Mouse (Mus musculus) spleen, adult 2 months (tissue): ENCODE results near the gene Ankrd63. TPM values are rescaled to one million over a fixed set of nuclear protein-coding genes. Genes with fewer than 3 reads are reported as not detected.
A peak's percentile ranks its signal among the peaks of the same experiment; 100 is the strongest.

Experiments
- DNase-seq, 2 experiments: peaks; one replicate each; pipeline versions ENCODE4 v3.0.0 to v3.0.0-alpha.2; 2012 to 2021; ENCODE audit warnings: low spot score in 2 of 2, low read depth in 1 of 2
- H3K27ac ChIP-seq: fragments of 200-500 bp; 2 replicates; pipeline ENCODE4 v1.5.1; 2012; ENCODE audit warnings: low read length, inconsistent platforms; ENCODE audit not compliant: insufficient read depth
- H3K27me3 ChIP-seq: fragments of 200-500 bp; 2 replicates; pipeline ENCODE4 v1.6.1; 2012; ENCODE audit warnings: mild to moderate bottlenecking, moderate library complexity, low read length, inconsistent platforms; ENCODE audit not compliant: control insufficient read depth, insufficient read depth
- H3K36me3 ChIP-seq: fragments of 200-500 bp; 2 replicates; pipeline ENCODE4 v1.6.1; 2012; ENCODE audit warnings: mild to moderate bottlenecking, low read length, inconsistent platforms; ENCODE audit not compliant: control insufficient read depth, insufficient read depth
- H3K4me1 ChIP-seq: fragments of 200-500 bp; 2 replicates; pipeline ENCODE4 v1.6.1; 2011; ENCODE audit warnings: inconsistent platforms; ENCODE audit not compliant: control insufficient read depth, insufficient read depth, insufficient read length
- H3K4me3 ChIP-seq: fragments of 200-500 bp; 2 replicates; pipeline ENCODE4 v1.5.1; 2011; ENCODE audit warnings: mild to moderate bottlenecking, inconsistent platforms; ENCODE audit not compliant: insufficient read depth, insufficient read length; ENCODE audit errors: extremely low read depth
- CTCF ChIP-seq: fragments of 200-500 bp; IDR thresholded peaks from 2 replicates; pipeline ENCODE4 v1.5.1; 2011; ENCODE audit warnings: mild to moderate bottlenecking, inconsistent platforms; ENCODE audit not compliant: insufficient read depth, insufficient read length, insufficient replicate concordance; ENCODE audit errors: extremely low read depth
- POLR2A ChIP-seq: fragments of 200-500 bp; IDR thresholded peaks from 2 replicates; pipeline ENCODE4 v1.6.1; 2011; ENCODE audit warnings: low read depth, low read length, inconsistent platforms
- WGBS: fragments of 180-500 bp; shearing (Covaris S2); methylation state at CpG from one replicate; pipeline ENCODE4 v1.1.7; 2018; 5-methylcytosine and 5-hydroxymethylcytosine counted together
- polyA plus RNA-seq: library from polyadenylated mRNA; depleted of rRNA; stranded (reverse); fragments of >200 nt; gene quantifications from 2 replicates; pipeline ENCODE4 v1.2.3, GENCODE M21; 2012; rRNA removed

Gene Ankrd63
- polyA plus RNA-seq, result 0.02 and 0.04 TPM in 2 replicates

DNA sequence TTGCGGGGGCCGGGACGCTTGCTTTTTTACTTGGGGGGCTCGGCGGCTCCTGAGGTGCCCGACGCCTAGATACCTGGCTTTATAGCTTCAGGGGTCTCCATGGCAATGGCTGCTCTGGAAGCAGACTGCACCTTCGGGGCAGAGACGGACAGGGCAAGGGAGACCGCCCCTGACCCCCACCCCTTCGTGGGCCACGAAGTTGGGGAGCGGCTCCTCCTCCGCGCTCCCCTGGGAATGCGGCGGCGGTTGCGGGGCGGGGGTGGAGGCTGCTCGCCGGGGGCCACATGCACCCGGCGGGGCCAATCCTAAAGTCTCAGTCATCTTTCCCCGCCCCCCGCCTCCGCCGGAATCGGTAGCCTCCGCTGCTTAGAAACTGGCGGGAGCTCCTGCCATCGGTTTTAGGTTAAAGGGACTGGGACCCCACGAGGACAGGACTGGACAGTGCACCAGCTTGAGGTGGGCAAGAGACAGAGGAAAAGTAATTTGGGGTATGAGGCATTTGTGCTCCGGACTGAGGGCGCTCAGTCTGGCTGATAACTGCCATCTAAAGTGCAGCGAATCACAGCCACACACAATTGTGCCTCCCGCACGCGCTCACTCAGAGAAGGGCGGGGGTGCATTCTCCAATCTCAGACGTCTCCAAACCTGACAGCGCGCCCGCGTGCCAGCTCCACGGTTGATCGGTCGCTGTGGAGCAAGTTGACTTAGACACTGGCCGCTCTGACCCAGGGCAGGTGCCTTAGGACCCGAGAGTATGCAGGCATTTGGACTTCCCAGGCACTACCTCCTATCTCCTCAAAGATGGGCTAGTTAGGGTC lies at the start of gene Ankrd63:
Gene Ankrd63 (minus strand): TSS at position 51 of the 818 bp plus-strand sequence.
- DNase-seq, result peak in 1 of 2 experiments; percentile 40
- Histone ChIP-seq H3K27me3 (peaks cover 29% of the 10 kb centered on the region), H3K4me3 (peak within 1 kb of the TSS; percentile 53; the same call in 1 of the 2 replicates), H3K27ac (no peak within 1 kb of the TSS), H3K36me3 (no peaks in the 10 kb centered on the region), H3K4me1 (peaks cover 23% of the 10 kb centered on the region)
- 4% methylated on average over 50 of the region's 50 CpGs for WGBS
- TF ChIP-seq CTCF (no peak), POLR2A (no peak)

DNA sequence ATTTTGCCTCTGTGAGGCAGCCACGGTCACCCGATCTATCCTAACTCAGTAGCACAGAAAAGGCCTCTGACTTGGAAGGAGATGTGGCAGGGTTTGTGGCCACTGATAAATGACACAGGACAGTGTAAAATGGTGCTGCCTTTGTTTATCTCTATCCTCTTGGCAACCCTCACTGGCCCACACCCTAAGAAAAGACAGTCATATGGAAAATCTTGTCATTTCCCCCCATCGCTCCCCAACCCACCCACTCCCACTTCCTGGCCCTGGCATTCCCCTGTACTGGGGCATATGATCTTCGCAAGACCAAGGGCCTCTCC lies 49.0 kb upstream of the Ankrd63 start:
- Histone ChIP-seq H3K4me1 (peaks cover under 1% of the 10 kb centered on the region), H3K27ac (no peak overlapping the region), H3K27me3 (no peaks in the 10 kb centered on the region), H3K4me3 (no peak overlapping the region), H3K36me3 (no peaks in the 10 kb centered on the region; the same call in 1 of the 2 replicates)
- no peak for DNase-seq
- WGBS, result 82% methylated on average over 4 of the region's 4 CpGs
- no peak for TF ChIP-seq POLR2A

GRCm38 (mm10) chr2:118751896-118752791 lies 48.4 kb upstream of the Ankrd63 start:
- WGBS, result 82% methylated on average over 16 of the region's 16 CpGs
- no peak for TF ChIP-seq CTCF
- TF ChIP-seq POLR2A, result no peak
- Histone ChIP-seq H3K4me3 (no peak overlapping the region), H3K36me3 (no peaks in the 10 kb centered on the region; the same call in 1 of the 2 replicates), H3K4me1 (peaks cover 5% of the 10 kb centered on the region), H3K27me3 (no peaks in the 10 kb centered on the region), H3K27ac (no peak overlapping the region)
- DNase-seq, result no peak

DNA sequence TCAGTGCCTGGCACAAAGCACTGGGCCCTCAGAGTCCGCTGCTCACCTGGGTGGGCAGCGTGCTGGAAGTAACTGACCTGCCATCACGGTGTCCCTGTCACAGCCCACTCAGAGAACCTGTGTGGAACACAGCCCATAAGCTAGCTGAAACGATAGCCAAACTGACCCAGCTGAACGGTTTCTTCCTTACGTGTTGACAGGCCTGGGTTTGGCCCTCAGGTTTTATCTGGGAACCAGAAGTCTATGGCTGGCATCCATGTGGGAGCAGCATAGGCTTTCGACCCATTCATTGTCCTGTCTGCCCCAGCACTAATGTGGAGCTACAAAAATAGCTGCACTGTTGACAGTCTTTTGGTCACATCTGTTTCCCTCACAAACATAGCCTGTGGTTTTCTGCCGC lies 46.7 kb upstream of the Ankrd63 start:
- Histone ChIP-seq H3K4me3 (no peak overlapping the region), H3K27me3 (no peaks in the 10 kb centered on the region), H3K36me3 (no peaks in the 10 kb centered on the region; the same call in 1 of the 2 replicates), H3K4me1 (peaks cover 8% of the 10 kb centered on the region), H3K27ac (no peak overlapping the region)
- WGBS, result 50% methylated on average over 8 of the region's 8 CpGs
- DNase-seq, result no peak
- TF ChIP-seq POLR2A, result no peak
- no peak for TF ChIP-seq CTCF

DNA sequence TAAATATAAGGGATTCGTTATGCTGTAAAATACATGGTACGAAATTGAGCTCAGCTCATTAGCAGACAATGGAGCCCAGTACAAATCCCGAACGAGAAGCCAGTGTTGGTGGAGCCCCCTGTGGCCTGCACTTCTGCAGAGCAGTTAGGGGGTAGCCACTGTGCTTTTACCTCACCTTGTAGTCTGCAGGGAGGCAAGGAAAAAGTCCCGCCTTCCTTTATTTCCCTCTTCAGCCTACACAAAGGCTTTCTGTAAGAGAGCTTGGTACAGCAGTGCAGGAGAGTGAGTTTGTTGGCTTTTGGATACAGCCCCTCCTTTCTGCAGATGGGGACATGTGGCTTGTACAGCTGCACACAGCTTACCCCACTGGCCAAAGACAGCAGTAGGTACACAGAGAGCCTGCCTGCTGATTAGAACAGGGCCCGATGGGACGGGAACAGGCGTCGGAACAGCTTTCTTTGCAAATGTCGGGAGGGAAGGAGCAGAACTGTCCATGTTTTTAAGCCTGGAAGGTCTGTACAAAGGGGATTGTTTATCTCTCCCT lies 45.6 kb upstream of the Ankrd63 start:
- TF ChIP-seq CTCF (no peak), POLR2A (no peak)
- Histone ChIP-seq H3K36me3 (no peaks in the 10 kb centered on the region; the same call in 1 of the 2 replicates), H3K27ac (no peak overlapping the region)

DNA sequence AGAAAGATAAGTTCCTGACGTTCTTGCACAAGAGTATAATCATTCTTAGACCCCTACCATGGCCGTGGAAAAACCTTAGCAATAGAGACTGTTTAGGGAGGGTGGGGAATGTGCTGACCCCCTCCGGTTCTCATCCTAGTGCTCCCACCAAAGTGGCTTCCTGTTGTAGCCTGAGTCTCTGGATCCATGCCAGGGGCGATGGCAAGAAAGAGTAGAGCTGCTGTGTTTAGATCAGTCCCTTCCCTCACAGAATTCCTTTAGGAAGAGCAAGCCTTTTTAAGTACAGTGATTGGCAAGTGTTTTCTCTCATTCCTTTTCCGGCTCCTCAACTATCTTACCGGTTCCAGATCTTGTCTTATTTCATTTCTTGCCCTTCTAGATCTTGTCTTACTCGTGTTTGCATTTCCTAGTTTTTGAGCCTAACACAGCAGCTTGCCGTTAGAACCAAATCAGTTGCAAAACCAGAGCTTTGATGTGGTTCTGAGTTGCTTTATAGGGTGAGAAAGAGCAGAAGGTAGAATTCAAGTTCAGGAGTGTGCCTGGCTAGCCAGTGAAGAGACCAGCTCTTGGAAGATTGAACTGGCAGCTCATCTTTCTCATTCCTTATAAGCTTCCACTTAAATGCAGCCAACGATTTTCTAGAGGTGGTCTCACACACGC lies 43.7 kb upstream of the Ankrd63 start:
- no peak for DNase-seq
- Histone ChIP-seq H3K36me3 (no peaks in the 10 kb centered on the region; the same call in 1 of the 2 replicates), H3K4me3 (peak overlapping the region; percentile 95), H3K27ac (no peak overlapping the region), H3K27me3 (no peaks in the 10 kb centered on the region), H3K4me1 (peaks cover 13% of the 10 kb centered on the region)
- TF ChIP-seq CTCF, result no peak
- TF ChIP-seq POLR2A, result no peak
- WGBS, result 14% methylated on average over 10 of the region's 10 CpGs

More for the DNA sequence above, 45.6 kb upstream of the Ankrd63 start:
- Histone ChIP-seq H3K27me3 (no peaks in the 10 kb centered on the region), H3K4me3 (no peak overlapping the region), H3K4me1 (peaks cover 11% of the 10 kb centered on the region)
- no peak for DNase-seq
- WGBS, result 76% methylated on average over 10 of the region's 10 CpGs
